In the genomic region with DNA sequence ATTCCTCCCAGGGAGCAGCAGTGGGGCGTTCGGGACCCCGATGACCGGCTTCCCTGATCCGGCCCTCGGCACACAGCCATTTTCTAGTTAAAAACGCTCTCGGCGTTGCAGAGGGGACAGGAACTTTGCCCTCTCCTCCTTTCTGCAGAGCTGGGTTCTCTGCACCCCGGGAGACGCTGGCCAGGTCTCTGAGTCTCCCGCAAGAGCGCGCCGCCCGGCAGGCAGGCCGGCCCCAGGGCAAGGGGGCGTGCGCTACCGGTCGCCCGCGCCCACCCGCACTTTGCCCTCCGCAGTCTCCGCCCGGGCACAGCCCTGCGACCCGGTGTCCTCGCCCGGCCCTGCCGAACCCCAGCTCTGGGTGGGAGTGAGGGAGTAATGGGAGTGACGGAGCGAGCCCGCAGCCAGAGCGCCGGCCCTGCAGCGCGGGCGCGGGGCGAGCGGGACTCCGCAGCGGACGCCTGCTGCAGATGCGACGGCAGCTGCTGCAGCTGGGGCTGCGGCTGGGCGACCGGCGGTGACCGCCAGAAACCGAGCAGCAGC, we compare ENCODE assay signal across 7 mouse cellular contexts. TPM values are rescaled to one million over a fixed set of nuclear protein-coding genes. Genes with fewer than 3 reads are reported as not detected.
DNase-seq lines count a peak whose midpoint lies in the region; ATAC-seq and TF ChIP-seq lines count a peak whose summit lies in the region.

No protein-coding gene starts in this region.

- no peaks in the 10 kb centered on the region for H3K27me3 ChIP-seq in testis, adult 2 months (ENCODE audit: control insufficient read depth, insufficient read depth, low read length)
- H3K27me3 ChIP-seq in forebrain, embryonic 15.5 days: no peaks in the 10 kb centered on the region
- no peaks in the 10 kb centered on the region for H3K27me3 ChIP-seq in intestine, postnatal 0 days (replicated peaks; ENCODE audit: control insufficient read depth, insufficient read depth, low read length)
- peaks cover 37% of the 10 kb centered on the region for H3K27me3 ChIP-seq in liver, embryonic 16.5 days (ENCODE audit: control insufficient read depth, insufficient read depth, low read depth, low read length)

- no peak for TF ChIP-seq POLR2A in testis, adult 2 months (IDR thresholded peaks at IDR 0.05; ENCODE audit: control insufficient read depth, low read depth, low read length)

- H3K9me3 ChIP-seq in forebrain, embryonic 15.5 days: no peaks in the 10 kb centered on the region
- no peaks in the 10 kb centered on the region for H3K9me3 ChIP-seq in intestine, postnatal 0 days (ENCODE audit: control insufficient read depth)
- H3K9me3 ChIP-seq in liver, embryonic 16.5 days (replicated peaks; ENCODE audit: control insufficient read depth, low read length): no peaks in the 10 kb centered on the region

- no peak for DNase-seq in testis, postnatal 10 days (ENCODE audit: low spot score)
- peak; percentile 65 for DNase-seq in cerebellum, adult 11-12 months
- peak; percentile 80 for DNase-seq in yolk sac, embryonic 10.5 days (ENCODE audit: low spot score)

- peak; percentile 66 for ATAC-seq in forebrain, embryonic 15.5 days (replicated peaks)
- peak; percentile 59 for ATAC-seq in intestine, postnatal 0 days
- ATAC-seq in liver, embryonic 16.5 days (ENCODE audit: low read depth): peak; percentile 76

- TF ChIP-seq CTCF in testis, adult 2 months (IDR thresholded peaks at IDR 0.05; ENCODE audit: control insufficient read depth, insufficient read depth, insufficient replicate concordance, low read depth, low read length): no peak
- TF ChIP-seq CTCF in intestine, postnatal 0 days (IDR thresholded peaks at IDR 0.05; ENCODE audit: low read depth): no peak

- H3K4me1 ChIP-seq in testis, adult 2 months (ENCODE audit: control insufficient read depth, insufficient read depth, low read length): peaks cover 15% of the 10 kb centered on the region
- peaks cover 35% of the 10 kb centered on the region for H3K4me1 ChIP-seq in forebrain, embryonic 15.5 days
- no peaks in the 10 kb centered on the region for H3K4me1 ChIP-seq in intestine, postnatal 0 days (replicated peaks; ENCODE audit: control insufficient read depth, insufficient read depth, low read length)
- H3K4me1 ChIP-seq in liver, embryonic 16.5 days (ENCODE audit: control insufficient read depth, low read depth, low read length): no peaks in the 10 kb centered on the region; the same call in none of the 2 replicates

- peak overlapping the region; percentile 83 for H3K4me3 ChIP-seq in testis, adult 2 months (ENCODE audit: control insufficient read depth, low read depth, low read length)
- H3K4me3 ChIP-seq in forebrain, embryonic 15.5 days: peak overlapping the region; percentile 79
- H3K4me3 ChIP-seq in intestine, postnatal 0 days (ENCODE audit: low read depth, low read length): peak overlapping the region; percentile 84
- H3K4me3 ChIP-seq in liver, embryonic 16.5 days (ENCODE audit: low read depth, low read length): peak overlapping the region; percentile 66

- WGBS in forebrain, embryonic 15.5 days: under 1% methylated on average over 54 of the region's 54 CpGs
- under 1% methylated on average over 48 of the region's 54 CpGs for WGBS in intestine, postnatal 0 days
- under 1% methylated on average over 53 of the region's 54 CpGs for whole genome bisulfite sequencing in liver, embryonic 16.5 days (ENCODE audit: insufficient replicate concordance)

- peak overlapping the region; percentile 84 for H3K4me2 ChIP-seq in forebrain, embryonic 15.5 days (replicated peaks)
- peak overlapping the region; percentile 93 for H3K4me2 ChIP-seq in intestine, postnatal 0 days (replicated peaks; ENCODE audit: low read depth)
- peak overlapping the region; percentile 59 for H3K4me2 ChIP-seq in liver, embryonic 16.5 days (ENCODE audit: low read depth, low read length)

- peak overlapping the region; percentile 97 for H3K9ac ChIP-seq in forebrain, embryonic 15.5 days (replicated peaks)
- peak overlapping the region; percentile 87 for H3K9ac ChIP-seq in intestine, postnatal 0 days (ENCODE audit: low read depth, low read length)
- peak overlapping the region; percentile 64 for H3K9ac ChIP-seq in liver, embryonic 16.5 days (ENCODE audit: low read depth, low read length)

- H3K36me3 ChIP-seq in testis, adult 2 months (ENCODE audit: control insufficient read depth, insufficient read depth, low read length): no peaks in the 10 kb centered on the region
- no peaks in the 10 kb centered on the region for H3K36me3 ChIP-seq in forebrain, embryonic 15.5 days
- H3K36me3 ChIP-seq in intestine, postnatal 0 days (ENCODE audit: control insufficient read depth, insufficient read depth): no peaks in the 10 kb centered on the region
- no peaks in the 10 kb centered on the region for H3K36me3 ChIP-seq in liver, embryonic 16.5 days (ENCODE audit: control insufficient read depth, insufficient read depth)

- no peak overlapping the region; the same call in 1 of the 2 replicates for H3K27ac ChIP-seq in testis, adult 2 months (ENCODE audit: control insufficient read depth, insufficient read depth, low read depth, low read length)
- H3K27ac ChIP-seq in forebrain, embryonic 15.5 days (replicated peaks): peak overlapping the region; percentile 98
- peak overlapping the region; percentile 96 for H3K27ac ChIP-seq in intestine, postnatal 0 days (ENCODE audit: low read depth, low read length)
- peak overlapping the region; percentile 82 for H3K27ac ChIP-seq in liver, embryonic 16.5 days (ENCODE audit: low read length)

RNA-seq across cellular contexts. Expression of a gene that starts 0.6 kb away (rescaled TPM):
- polyA plus RNA-seq in testis, adult 2 months (2012; rRNA removed): 0.73 and 1.2 TPM in 2 replicates
- 85.6 and 85.8 TPM in 2 replicates for polyA plus RNA-seq in forebrain, embryonic 15.5 days (2015; fragmentation: Nextera tagmentation; extraction: Ambion mirVana)
- 18.7 and 21.7 TPM in 2 replicates for polyA plus RNA-seq in intestine, postnatal 0 days (2015; fragmentation: Nextera tagmentation; extraction: Ambion mirVana)
- 4.4 and 5.6 TPM in 2 replicates for polyA plus RNA-seq in liver, embryonic 16.5 days (2015; fragmentation: Nextera tagmentation; extraction: Ambion mirVana)

RNA-seq across cellular contexts. Expression of a gene that starts 57.9 kb away (rescaled TPM):
- 78.5 and 98.7 TPM in 2 replicates for polyA plus RNA-seq in testis, adult 2 months (2012; rRNA removed)
- 1,253 and 1,277 TPM in 2 replicates for polyA plus RNA-seq in forebrain, embryonic 15.5 days (2015; fragmentation: Nextera tagmentation; extraction: Ambion mirVana)
- polyA plus RNA-seq in intestine, postnatal 0 days (2015; fragmentation: Nextera tagmentation; extraction: Ambion mirVana): 70.3 and 73.4 TPM in 2 replicates
- 1.4 and 2.0 TPM in 2 replicates for polyA plus RNA-seq in liver, embryonic 16.5 days (2015; fragmentation: Nextera tagmentation; extraction: Ambion mirVana)

Comparison
In these comparisons a context has a peak if more than half of its experiments do, and no peak if none do; other contexts are left out.
1. RNA of a gene that starts 57.9 kb away (polyA plus RNA-seq): 1,253 to 1,277 TPM in forebrain, embryonic 15.5 days, 78.5 to 98.7 TPM in testis, adult 2 months and 70.3 to 73.4 TPM in intestine, postnatal 0 days; 1.4 to 2.0 TPM in liver, embryonic 16.5 days; every median in the first group is over 10 times any median in the second.
2. Peak in every context shown above with its lines, with median percentiles within 50 percentile points of each other: H3K4me3 ChIP-seq, ATAC-seq, H3K4me2 ChIP-seq and H3K9ac ChIP-seq.